ENCODE assay signal across 11 mouse cellular contexts in genomic region chr1:58503134-58503533, GRCm38 (mm10). TPM values are rescaled to one million over a fixed set of nuclear protein-coding genes. Genes with fewer than 3 reads are reported as not detected.
A peak's percentile ranks its signal among the peaks of the same experiment; 100 is the strongest.
DNase-seq lines count a peak whose midpoint lies in the region; ATAC-seq lines count a peak whose summit lies in the region.
"Had no signal": no experiment of that assay in that cellular context is flagged by ENCODE, and none has a peak within 500 bp of the region (broad histone marks: within the 10 kb centered on the region; RNA-seq: fewer than 3 reads in every experiment).

No protein-coding gene starts in this region.

- H3K27ac ChIP-seq in intestine, embryonic 15.5 days = no peak overlapping the region
- H3K27ac ChIP-seq in intestine, embryonic 16.5 days (ENCODE audit: low read length) = no peak overlapping the region
- no peak overlapping the region for H3K27ac ChIP-seq in midbrain, embryonic 14.5 days (replicated peaks; ENCODE audit: low read depth, low read length)

- peak; percentile 67 for DNase-seq in c-Kit-positive CD71-positive TER-119-positive erythroid progenitor cells, embryonic 14.5 days (ENCODE audit: low spot score)
- DNase-seq in induced T-regulatory cell, adult 2 months (ENCODE audit: low read depth) = peak; percentile 7
- DNase-seq in midbrain, embryonic 14.5 days = no peak
- no peak for DNase-seq in layer of hippocampus, adult 8-10 months (ENCODE audit: low spot score in 2 of 2)
- DNase-seq in kidney, adult 8-10 months = no peak
- DNase-seq: cerebellum, adult 18-20 months; right cerebral cortex, postnatal 4 days had no signal

- no peaks in the 10 kb centered on the region for H3K27me3 ChIP-seq in intestine, embryonic 15.5 days (replicated peaks)
- H3K27me3 ChIP-seq in intestine, embryonic 16.5 days (replicated peaks; ENCODE audit: control insufficient read depth, insufficient read depth, low read length) = no peaks in the 10 kb centered on the region
- H3K27me3 ChIP-seq in midbrain, embryonic 14.5 days (ENCODE audit: control insufficient read depth, insufficient read depth, low read length) = no peaks in the 10 kb centered on the region

- no peak overlapping the region for H3K9ac ChIP-seq in intestine, embryonic 15.5 days
- no peak overlapping the region for H3K9ac ChIP-seq in intestine, embryonic 16.5 days (ENCODE audit: low read depth, low read length)
- no peak overlapping the region for H3K9ac ChIP-seq in midbrain, embryonic 14.5 days (replicated peaks; ENCODE audit: low read length)

- H3K9me3 ChIP-seq in intestine, embryonic 15.5 days = peaks cover 4% of the 10 kb centered on the region; the same call in 1 of the 2 replicates
- peaks cover 10% of the 10 kb centered on the region for H3K9me3 ChIP-seq in intestine, embryonic 16.5 days (ENCODE audit: control insufficient read depth, low read length)
- peaks cover 13% of the 10 kb centered on the region for H3K9me3 ChIP-seq in midbrain, embryonic 14.5 days (ENCODE audit: control insufficient read depth, low read length)

- no peak overlapping the region for H3K4me3 ChIP-seq in intestine, embryonic 15.5 days (replicated peaks)
- H3K4me3 ChIP-seq in intestine, embryonic 16.5 days (ENCODE audit: low read length) = no peak overlapping the region
- H3K4me3 ChIP-seq in midbrain, embryonic 14.5 days (replicated peaks; ENCODE audit: low read depth, low read length) = no peak overlapping the region; the same call in 1 of the 2 replicates

- peaks cover 3% of the 10 kb centered on the region; the same call in 1 of the 2 replicates for H3K36me3 ChIP-seq in intestine, embryonic 15.5 days
- 0 out of 2 replicates have a peak, but pooled peaks cover 2% of the 10 kb centered on the region for H3K36me3 ChIP-seq in intestine, embryonic 16.5 days (ENCODE audit: control insufficient read depth, insufficient read depth, low read length)
- peaks cover 29% of the 10 kb centered on the region for H3K36me3 ChIP-seq in midbrain, embryonic 14.5 days (ENCODE audit: control insufficient read depth, insufficient read depth, low read length)

- peaks cover 7% of the 10 kb centered on the region; the same call in 1 of the 2 replicates for H3K4me1 ChIP-seq in intestine, embryonic 15.5 days (replicated peaks)
- H3K4me1 ChIP-seq in intestine, embryonic 16.5 days (ENCODE audit: control insufficient read depth, insufficient read depth, low read length) = peaks cover 7% of the 10 kb centered on the region; the same call in 1 of the 2 replicates
- H3K4me1 ChIP-seq in midbrain, embryonic 14.5 days (ENCODE audit: control insufficient read depth, insufficient read depth, low read length) = peaks cover 15% of the 10 kb centered on the region

- H3K4me2 ChIP-seq in intestine, embryonic 15.5 days (replicated peaks) = peak overlapping the region; percentile 83; the same call in 1 of the 2 replicates
- no peak overlapping the region for H3K4me2 ChIP-seq in intestine, embryonic 16.5 days (ENCODE audit: low read depth, low read length)
- peak overlapping the region; percentile 82 for H3K4me2 ChIP-seq in midbrain, embryonic 14.5 days (ENCODE audit: low read length)

- no peak for ATAC-seq in intestine, embryonic 15.5 days
- no peak for ATAC-seq in intestine, embryonic 16.5 days
- no peak for ATAC-seq in midbrain, embryonic 14.5 days (ENCODE audit: low FRiP score, low TSS enrichment)
- ATAC-seq in activated CD4-positive, CD25-positive, alpha-beta regulatory T cell, adult 4 months = no peak
- ATAC-seq: lung, postnatal 0 days had no signal

RNA-seq across cellular contexts. Expression of gene Orc2, which starts 1.8 kb away (rescaled TPM):
- 20.1 and 22.0 TPM in 2 replicates for polyA plus RNA-seq in intestine, embryonic 15.5 days (2015; fragmentation: Nextera tagmentation; extraction: Ambion mirVana)
- 14.6 and 20.3 TPM in 2 replicates for polyA plus RNA-seq in intestine, embryonic 16.5 days (2015; fragmentation: Nextera tagmentation; extraction: Ambion mirVana)
- 17.5 and 26.6 TPM in 2 replicates for polyA plus RNA-seq in midbrain, embryonic 14.5 days (2014; fragmentation: Nextera tagmentation; extraction: Ambion mirVana)
- total RNA-seq in layer of hippocampus, adult 8-10 months (2022) = 10 to 100 TPM; 25.7 to 28.4 (median 25.8) TPM
- 10 to 100 TPM; 14.5 to 24.7 TPM for polyA plus RNA-seq in activated CD4-positive, CD25-positive, alpha-beta regulatory T cell, adult 4 months (2017; shearing (Covaris generic))

RNA-seq across cellular contexts. Expression of gene Ppil3, which starts 57.8 kb away (rescaled TPM):
- polyA plus RNA-seq in intestine, embryonic 15.5 days (2015; fragmentation: Nextera tagmentation; extraction: Ambion mirVana) = 46.0 and 49.6 TPM in 2 replicates
- 40.9 and 53.6 TPM in 2 replicates for polyA plus RNA-seq in intestine, embryonic 16.5 days (2015; fragmentation: Nextera tagmentation; extraction: Ambion mirVana)
- 54.3 and 55.0 TPM in 2 replicates for polyA plus RNA-seq in midbrain, embryonic 14.5 days (2014; fragmentation: Nextera tagmentation; extraction: Ambion mirVana)
- 10 to 100 TPM; 26.9 to 34.1 (median 31.9) TPM for total RNA-seq in layer of hippocampus, adult 8-10 months (2022)
- 10 to 100 TPM; 61.9 to 77.3 TPM for polyA plus RNA-seq in activated CD4-positive, CD25-positive, alpha-beta regulatory T cell, adult 4 months (2017; shearing (Covaris generic))

RNA-seq across cellular contexts. Expression of gene Nif3l1, which starts 58.2 kb away (rescaled TPM):
- polyA plus RNA-seq in intestine, embryonic 15.5 days (2015; fragmentation: Nextera tagmentation; extraction: Ambion mirVana) = 38.0 and 43.4 TPM in 2 replicates
- polyA plus RNA-seq in intestine, embryonic 16.5 days (2015; fragmentation: Nextera tagmentation; extraction: Ambion mirVana) = 35.6 and 37.7 TPM in 2 replicates
- 57.5 and 65.3 TPM in 2 replicates for polyA plus RNA-seq in midbrain, embryonic 14.5 days (2014; fragmentation: Nextera tagmentation; extraction: Ambion mirVana)
- total RNA-seq in layer of hippocampus, adult 8-10 months (2022) = 10 to 100 TPM; 15.7 to 30.6 (median 22.0) TPM
- polyA plus RNA-seq in activated CD4-positive, CD25-positive, alpha-beta regulatory T cell, adult 4 months (2017; shearing (Covaris generic)) = 10 to 100 TPM; 40.1 to 58.3 TPM

Comparison
In these comparisons a context has a peak if more than half of its experiments do, and no peak if none do; other contexts are left out.
1. DNase-seq: peak in c-Kit-positive CD71-positive TER-119-positive erythroid progenitor cells, embryonic 14.5 days (single experiment) and induced T-regulatory cell, adult 2 months (single experiment); none in midbrain, embryonic 14.5 days (single experiment), layer of hippocampus, adult 8-10 months (0 of 2) and kidney, adult 8-10 months (0 of 2).